Comparison of ENCODE assay signal across 27 mouse cellular contexts in genomic region chr12:30336301-30336700, GRCm38 (mm10). TPM values are rescaled to one million over a fixed set of nuclear protein-coding genes. Genes with fewer than 3 reads are reported as not detected.
DNase-seq lines count a peak whose midpoint lies in the region; ATAC-seq lines count a peak whose summit lies in the region.
"Had no signal": no experiment of that assay in that cellular context is flagged by ENCODE, and none has a peak within 500 bp of the region (broad histone marks: within the 10 kb centered on the region; RNA-seq: fewer than 3 reads in every experiment).

No protein-coding gene starts in this region.

- peak; percentile 21 for DNase-seq in kidney, adult 11 months
- no peak for DNase-seq in kidney, postnatal 10 days
- DNase-seq in kidney, adult 8-10 months, result peak; percentile 33 to 44
- DNase-seq in kidney, postnatal 14 days, result peak; percentile 17
- peak; percentile 8 to 35 for DNase-seq in kidney, postnatal 25 days
- no peak for DNase-seq in ovary, adult 18-20 months (ENCODE audit: low spot score)
- DNase-seq: adrenal gland, adult 2 months; adrenal gland, postnatal 14 days; cerebellum, adult 11 months; cerebellum, adult 2 months; cerebellum, adult 9-11 months; cerebellum, postnatal 25 days; forebrain, postnatal 0 days; gastrocnemius, adult 2 months; gastrocnemius, postnatal 14 days; heart, adult 18-20 months; heart, postnatal 10 days; heart, postnatal 4 days had no signal

- H3K27me3 ChIP-seq in kidney, embryonic 14.5 days (ENCODE audit: control insufficient read depth, insufficient read depth, low read length), result no peaks in the 10 kb centered on the region
- H3K27me3 ChIP-seq: embryonic facial prominence, embryonic 12.5 days; embryonic facial prominence, embryonic 15.5 days; heart, embryonic 15.5 days had no signal

- H3K9me3 ChIP-seq in kidney, embryonic 14.5 days (ENCODE audit: control insufficient read depth, low read length), result no peaks in the 10 kb centered on the region
- H3K9me3 ChIP-seq: embryonic facial prominence, embryonic 12.5 days; embryonic facial prominence, embryonic 15.5 days; heart, embryonic 12.5 days; heart, embryonic 15.5 days had no signal

- H3K4me3 ChIP-seq in kidney, embryonic 14.5 days (ENCODE audit: low read length), result no peak overlapping the region
- H3K4me3 ChIP-seq: embryonic facial prominence, embryonic 12.5 days; embryonic facial prominence, embryonic 15.5 days; gastrocnemius, adult 2 months; heart, embryonic 12.5 days; heart, embryonic 15.5 days had no signal

- no peak overlapping the region for H3K4me2 ChIP-seq in kidney, embryonic 14.5 days (replicated peaks; ENCODE audit: low read depth, low read length)
- H3K4me2 ChIP-seq: embryonic facial prominence, embryonic 12.5 days; embryonic facial prominence, embryonic 15.5 days; heart, embryonic 12.5 days; heart, embryonic 15.5 days; hindbrain, embryonic 14.5 days had no signal

- H3K9ac ChIP-seq in kidney, embryonic 14.5 days (ENCODE audit: low read depth, low read length), result no peak overlapping the region
- H3K9ac ChIP-seq: embryonic facial prominence, embryonic 12.5 days; embryonic facial prominence, embryonic 15.5 days; forebrain, postnatal 0 days; heart, embryonic 12.5 days; heart, embryonic 15.5 days; hindbrain, embryonic 14.5 days had no signal

- ATAC-seq in kidney, embryonic 14.5 days (ENCODE audit: low FRiP score, low TSS enrichment), result no peak
- ATAC-seq: CD4-positive, CD25-positive, alpha-beta regulatory T cell, adult 4 months; forebrain, embryonic 14.5 days; forebrain, postnatal 0 days had no signal

- 77% methylated on average over 5 of the region's 5 CpGs for WGBS in kidney, embryonic 14.5 days

- no peaks in the 10 kb centered on the region for H3K4me1 ChIP-seq in kidney, embryonic 14.5 days (ENCODE audit: control insufficient read depth, insufficient read depth, low read length)
- H3K4me1 ChIP-seq: embryonic facial prominence, embryonic 12.5 days; embryonic facial prominence, embryonic 15.5 days; heart, embryonic 12.5 days; heart, embryonic 15.5 days had no signal

- no peaks in the 10 kb centered on the region for H3K36me3 ChIP-seq in kidney, embryonic 14.5 days (ENCODE audit: control insufficient read depth, insufficient read depth, low read length)
- H3K36me3 ChIP-seq: embryonic facial prominence, embryonic 12.5 days; embryonic facial prominence, embryonic 15.5 days; heart, embryonic 12.5 days; heart, embryonic 15.5 days had no signal

- H3K27ac ChIP-seq in kidney, embryonic 14.5 days (ENCODE audit: low read depth, low read length), result no peak overlapping the region
- H3K27ac ChIP-seq: embryonic facial prominence, embryonic 12.5 days; embryonic facial prominence, embryonic 15.5 days; gastrocnemius, adult 2 months; heart, embryonic 15.5 days; hindbrain, embryonic 14.5 days had no signal

RNA-seq across cellular contexts. Expression of gene Sntg2, which starts 36.9 kb away (rescaled TPM):
- 2.2 and 2.9 TPM in 2 replicates for polyA plus RNA-seq in kidney, embryonic 14.5 days (2014; fragmentation: Nextera tagmentation; extraction: Ambion mirVana)
- polyA plus RNA-seq: C2C12; CD4-positive, CD25-positive, alpha-beta regulatory T cell, adult 4 months had no signal

Comparison
In these comparisons a context has a peak if more than half of its experiments do, and no peak if none do; other contexts are left out.
1. DNase-seq: peak in kidney, adult 11 months (single experiment), kidney, adult 8-10 months (2 of 2), kidney, postnatal 14 days (single experiment) and kidney, postnatal 25 days (2 of 2); none in kidney, postnatal 10 days (single experiment) and ovary, adult 18-20 months (single experiment).